Mouse (Mus musculus) MEL (cell line): ENCODE data around the gene Pxylp1. TPM values are rescaled to one million over a fixed set of nuclear protein-coding genes. Genes with fewer than 3 reads are reported as not detected.

Experiments
- DNase-seq: peaks from one replicate; pipeline ENCODE4 v3.0.0; 2011; ENCODE audit warnings: low read depth, low spot score
- H3K27ac ChIP-seq: 2 replicates; pipeline ENCODE4 v1.5.1; 2012; ENCODE audit warnings: low read depth, mild to moderate bottlenecking, control low read depth, low read length, moderate library complexity; ENCODE audit not compliant: control insufficient read depth
- H3K27me3 ChIP-seq, 2 experiments: fragments of 150-350 bp in 1 of 2; sonication (generic) in 1 of 2; 2 replicates each; pipeline ENCODE4 v1.6.1; 2012; ENCODE audit warnings: low read length in 2 of 2, mild to moderate bottlenecking in 2 of 2, improper control_type of control experiment in 1 of 2, moderate library complexity in 1 of 2; ENCODE audit not compliant: insufficient read depth in 2 of 2, control insufficient read depth in 1 of 2
- H3K36me3 ChIP-seq, 2 experiments: 2 replicates each; pipeline ENCODE4 v1.6.1; 2012 to 2014; ENCODE audit warnings: low read length in 2 of 2, improper control_type of control experiment in 1 of 2, inconsistent platforms in 1 of 2, mild to moderate bottlenecking in 1 of 2; ENCODE audit not compliant: insufficient read depth in 2 of 2, control insufficient read depth in 1 of 2
- H3K4me1 ChIP-seq, 2 experiments: fragments of 150-350 bp in 1 of 2; sonication (generic) in 1 of 2; 2 replicates each; pipeline ENCODE4 v1.6.1; 2012; ENCODE audit warnings: low read length in 2 of 2, improper control_type of control experiment in 1 of 2, mild to moderate bottlenecking in 1 of 2; ENCODE audit not compliant: insufficient read depth in 2 of 2, control insufficient read depth in 1 of 2
- H3K4me3 ChIP-seq, 2 experiments: fragments of 150-350 bp in 1 of 2; sonication (generic) in 1 of 2; 2 replicates each; pipeline ENCODE4 v1.5.1; 2012; ENCODE audit warnings: low read depth in 2 of 2, low read length in 2 of 2, mild to moderate bottlenecking in 2 of 2, moderate library complexity in 2 of 2, control low read depth in 1 of 2, improper control_type of control experiment in 1 of 2; ENCODE audit not compliant: control insufficient read depth in 1 of 2, insufficient read depth in 1 of 2
- H3K79me2 ChIP-seq: 2 replicates; pipeline ENCODE4 v1.6.1; 2012; ENCODE audit warnings: mild to moderate bottlenecking, low read length, moderate library complexity; ENCODE audit not compliant: control insufficient read depth, poor library complexity, insufficient read depth
- H3K9ac ChIP-seq: 2 replicates; pipeline ENCODE4 v1.6.1; 2012; ENCODE audit warnings: low read depth, mild to moderate bottlenecking, control low read depth, low read length, moderate library complexity; ENCODE audit not compliant: control insufficient read depth, poor library complexity, severe bottlenecking
- H3K9me3 ChIP-seq: fragments of 150-350 bp; sonication (generic); replicated peaks from 2 replicates; pipeline ENCODE4 v1.6.1; 2012; ENCODE audit warnings: mild to moderate bottlenecking, low read length, improper control_type of control experiment, moderate library complexity; ENCODE audit not compliant: insufficient read depth
- BHLHE40 ChIP-seq: IDR thresholded peaks from 2 replicates; pipeline ENCODE4 v1.6.1; 2012; ENCODE audit warnings: low read depth, mild to moderate bottlenecking, inconsistent platforms, low read length, improper control_type of control experiment, borderline replicate concordance
- CTCF ChIP-seq, 3 experiments: IDR thresholded peaks in 2 of 3; conservative IDR thresholded peaks in 1 of 3; 2 replicates each; pipeline ENCODE4 v1.5.1; 2011 to 2012; ENCODE audit warnings: low read length in 3 of 3, low read depth in 2 of 3, mild to moderate bottlenecking in 2 of 3, improper control_type of control experiment in 1 of 3, inconsistent platforms in 1 of 3, mixed read lengths in 1 of 3, moderate library complexity in 1 of 3; ENCODE audit not compliant: control insufficient read depth in 1 of 3, insufficient read depth in 1 of 3, poor library complexity in 1 of 3, severe bottlenecking in 1 of 3
- EP300 ChIP-seq, 2 experiments: IDR thresholded peaks; 2 replicates each; pipeline ENCODE4 v1.6.1; 2011; ENCODE audit warnings: improper control_type of control experiment in 2 of 2, low read length in 2 of 2, low read depth in 1 of 2, mild to moderate bottlenecking in 1 of 2
- ETS1 ChIP-seq: IDR thresholded peaks from 2 replicates; pipeline ENCODE4 v1.6.1; 2012; ENCODE audit warnings: low read depth, mild to moderate bottlenecking, inconsistent platforms, low read length, improper control_type of control experiment, moderate library complexity
- GATA1 ChIP-seq: IDR thresholded peaks from 2 replicates; pipeline ENCODE4 v1.6.1; 2011; ENCODE audit warnings: low read depth, low read length, improper control_type of control experiment
- MAX ChIP-seq: IDR thresholded peaks from 2 replicates; pipeline ENCODE4 v1.6.1; 2011; ENCODE audit warnings: low read length, improper control_type of control experiment
- MAZ ChIP-seq: IDR thresholded peaks from 2 replicates; pipeline ENCODE4 v1.6.1; 2012; ENCODE audit warnings: low read depth, mild to moderate bottlenecking, inconsistent platforms, low read length, improper control_type of control experiment
- MEF2A ChIP-seq: IDR thresholded peaks from 2 replicates; pipeline ENCODE4 v1.6.1; 2014; ENCODE audit warnings: low read depth, mild to moderate bottlenecking, inconsistent platforms, low read length, improper control_type of control experiment; ENCODE audit not compliant: poor library complexity, insufficient replicate concordance, severe bottlenecking; ENCODE audit errors: extremely low read depth
- MYC ChIP-seq: IDR thresholded peaks from 2 replicates; pipeline ENCODE4 v1.6.1; 2011; ENCODE audit warnings: low read depth, mild to moderate bottlenecking, low read length, improper control_type of control experiment, moderate library complexity
- NELFE ChIP-seq: IDR thresholded peaks from 2 replicates; pipeline ENCODE4 v1.6.1; 2011; ENCODE audit warnings: low read depth, low read length, improper control_type of control experiment
- NRF1 ChIP-seq: IDR thresholded peaks from 2 replicates; pipeline ENCODE4 v1.6.1; 2014; ENCODE audit warnings: low read depth, mild to moderate bottlenecking, inconsistent platforms, low read length, improper control_type of control experiment, moderate library complexity; ENCODE audit not compliant: poor library complexity, insufficient read depth, severe bottlenecking
- POLR2A ChIP-seq, 2 experiments: IDR thresholded peaks; 2 replicates each; pipeline ENCODE4 v1.6.1; 2011 to 2012; ENCODE audit warnings: low read length in 2 of 2, mild to moderate bottlenecking in 2 of 2, control low read depth in 1 of 2, improper control_type of control experiment in 1 of 2, low read depth in 1 of 2, moderate library complexity in 1 of 2; ENCODE audit not compliant: control insufficient read depth in 1 of 2, insufficient read depth in 1 of 2, poor library complexity in 1 of 2
- POLR2AphosphoS2 ChIP-seq: IDR thresholded peaks from 2 replicates; pipeline ENCODE4 v1.6.1; 2011; ENCODE audit warnings: low read length, improper control_type of control experiment
- POLR2AphosphoS5 ChIP-seq: IDR thresholded peaks from 2 replicates; pipeline ENCODE4 v1.6.1; 2012; ENCODE audit warnings: low read depth, borderline replicate concordance, mild to moderate bottlenecking, inconsistent platforms, low read length, moderate library complexity, mixed read lengths
- RAD21 ChIP-seq: IDR thresholded peaks from 2 replicates; pipeline ENCODE4 v1.6.1; 2011; ENCODE audit warnings: mild to moderate bottlenecking, low read depth, low read length, improper control_type of control experiment
- SIN3A ChIP-seq: IDR thresholded peaks from 2 replicates; pipeline ENCODE4 v1.6.1; 2012; ENCODE audit warnings: low read length, improper control_type of control experiment, inconsistent platforms
- SMC3 ChIP-seq: IDR thresholded peaks from 2 replicates; pipeline ENCODE4 v1.6.1; 2011; ENCODE audit warnings: low read depth, low read length, improper control_type of control experiment
- TBP ChIP-seq: IDR thresholded peaks from 2 replicates; pipeline ENCODE4 v1.8.0; 2011; ENCODE audit warnings: low read depth, low read length, improper control_type of control experiment
- TCF12 ChIP-seq: IDR thresholded peaks from 2 replicates; pipeline ENCODE4 v1.6.1; 2014; ENCODE audit warnings: low read depth, mild to moderate bottlenecking, inconsistent platforms, low read length, improper control_type of control experiment, moderate library complexity
- USF2 ChIP-seq, 2 experiments: IDR thresholded peaks; 2 replicates each; pipeline ENCODE4 v1.6.1; 2011 to 2012; ENCODE audit warnings: improper control_type of control experiment in 2 of 2, low read length in 2 of 2, borderline replicate concordance in 1 of 2, inconsistent platforms in 1 of 2, low read depth in 1 of 2, mild to moderate bottlenecking in 1 of 2; ENCODE audit not compliant: insufficient read depth in 1 of 2
- ZKSCAN1 ChIP-seq: IDR thresholded peaks from 2 replicates; pipeline ENCODE4 v1.6.1; 2012; ENCODE audit warnings: low read depth, mild to moderate bottlenecking, inconsistent platforms, low read length, improper control_type of control experiment, moderate library complexity
- polyA plus RNA-seq, 2 experiments: library from polyadenylated mRNA; stranded (reverse) in 1 of 2; unstranded in 1 of 2; fragments of >175 nt in 1 of 2; fragments of >200 nt in 1 of 2; gene quantifications; 2 replicates each; pipeline versions ENCODE4 v1.2.1 to v1.2.4; 2012; ENCODE audit warnings: low replicate concordance in 2 of 2, low read depth in 1 of 2; ENCODE audit not compliant: insufficient read length in 2 of 2, insufficient read depth in 1 of 2, missing spikeins in 1 of 2
- total RNA-seq: library from RNA; depleted of rRNA; stranded (reverse); fragments of 300-350 nt; gene quantifications from 2 replicates; pipeline ENCODE4 v1.2.3, GENCODE M21; 2012

The Pxylp1 gene
- total and polyA plus RNA-seq, 3 experiments, result 5.7 to 9.9 TPM; not detected in 1

GRCm38 (mm10) chr9:96833606-96834005, 58.9 kb downstream of the Pxylp1 start:
- Histone ChIP-seq H3K4me3 (no peak overlapping the region), H3K9me3 (no peaks in the 10 kb centered on the region), H3K27ac (no peak overlapping the region), H3K4me1 (no peaks in the 10 kb centered on the region), H3K27me3 (no peaks in the 10 kb centered on the region), H3K9ac (no peak overlapping the region), H3K36me3 (no peaks in the 10 kb centered on the region), H3K79me2 (no peaks in the 10 kb centered on the region)
- no peak for DNase-seq
- no peak for TF ChIP-seq MYC
- TF ChIP-seq ZKSCAN1, result no peak
- no peak for TF ChIP-seq POLR2AphosphoS2
- no peak for TF ChIP-seq USF2 (IDR thresholded peaks at IDR 0.05; ENCODE audit: borderline replicate concordance in 1 of 2, insufficient read depth in 1 of 2, low read depth in 1 of 2, low read length in 2 of 2)
- no peak for TF ChIP-seq POLR2A (IDR thresholded peaks at IDR 0.05; ENCODE audit: control insufficient read depth in 1 of 2, insufficient read depth in 1 of 2, low read depth in 1 of 2, low read length in 2 of 2, poor library complexity in 1 of 2)
- no peak for TF ChIP-seq BHLHE40
- TF ChIP-seq SIN3A, result no peak
- no peak for TF ChIP-seq GATA1
- no peak for TF ChIP-seq TBP
- TF ChIP-seq ETS1, result no peak
- TF ChIP-seq MAX, result no peak
- TF ChIP-seq CTCF (IDR thresholded peaks at IDR 0.05 in 2 of 3, conservative IDR thresholded peaks at IDR 0.05 in 1 of 3; ENCODE audit: control insufficient read depth in 1 of 3, insufficient read depth in 1 of 3, low read depth in 2 of 3, low read length in 3 of 3, poor library complexity in 1 of 3, severe bottlenecking in 1 of 3), result no peak
- no peak for TF ChIP-seq EP300 (IDR thresholded peaks at IDR 0.05; ENCODE audit: low read depth in 1 of 2, low read length in 2 of 2)
- TF ChIP-seq NRF1, result no peak
- no peak for TF ChIP-seq TCF12
- TF ChIP-seq MEF2A, result no peak
- no peak for TF ChIP-seq MAZ
- no peak for TF ChIP-seq SMC3

GRCm38 (mm10) chr9:96832516-96832915, 60.0 kb downstream of the Pxylp1 start:
- Histone ChIP-seq H3K27me3 (no peaks in the 10 kb centered on the region), H3K36me3 (no peaks in the 10 kb centered on the region), H3K27ac (no peak overlapping the region), H3K79me2 (no peaks in the 10 kb centered on the region), H3K4me1 (no peaks in the 10 kb centered on the region), H3K9me3 (no peaks in the 10 kb centered on the region), H3K9ac (no peak overlapping the region), H3K4me3 (no peak overlapping the region)
- DNase-seq, result no peak
- TF ChIP-seq POLR2AphosphoS2, result no peak
- no peak for TF ChIP-seq TBP
- TF ChIP-seq RAD21, result no peak
- no peak for TF ChIP-seq GATA1
- no peak for TF ChIP-seq NELFE
- TF ChIP-seq POLR2AphosphoS5, result no peak
- no peak for TF ChIP-seq SIN3A
- TF ChIP-seq MYC, result no peak
